Mouse (Mus musculus) heart, postnatal 14 days (tissue): ENCODE results near the gene Pde12. TPM values are rescaled to one million over a fixed set of nuclear protein-coding genes. Genes with fewer than 3 reads are reported as not detected.
"Not testable (repeated sequence)": the region's sequence is repeated elsewhere in the genome, so short reads cannot be mapped to it uniquely, and the experiment has no call there.

ENCODE experiments used
- DNase-seq, 2 experiments: peaks; one replicate each; pipeline ENCODE4 v3.0.0; 2021 to 2022
- intact Hi-C: fragments of 180-260 bp; cut with DNase I; formaldehyde crosslinking; loops from one replicate; pipeline ENCODE4 v1.15.1; 2025
- long read RNA-seq, 2 experiments: library from polyadenylated mRNA; stranded (forward); transcript quantifications; one replicate each; pipeline ENCODE4 v2.0.0; 2021
- total RNA-seq, 2 experiments: library from RNA; stranded (reverse); gene quantifications; 2 replicates each; pipeline ENCODE4 v1.2.3; 2021

Pde12 gene
- total RNA-seq: 1 to 10 TPM; 4.8 to 5.1 TPM
- long read RNA-seq, experiment 1, full-length matches to known transcripts: 22 of 23 reads
- long read RNA-seq, experiment 1, partial matches to known transcripts: 0 of 23 reads
- long read RNA-seq, experiment 1, other reads (novel, unspliced or antisense): 1 of 23 reads
- long read RNA-seq, experiment 2, full-length matches to known transcripts: 34 of 34 reads
- long read RNA-seq, experiment 2, partial matches to known transcripts: 0 of 34 reads
- long read RNA-seq, experiment 2, other reads (novel, unspliced or antisense): 0 of 34 reads

- intact Hi-C loops: loop anchor here (2.0 to 10.0 kb wide), 3 partner anchors 33 to 425 kb away; partner anchors contain the start of gene Appl1
- DNase-seq: peak; percentile 84 to 86
Observed at GRCm38 (mm10) chr14:26669292-26670073, at the start of gene Pde12. Pde12 (minus strand) TSS chr14:26669883.

- intact Hi-C loops, DNase-seq: not testable (repeated sequence)
Observed at GRCm38 (mm10) chr14:26705246-26705645, 35.6 kb upstream of the Pde12 start.

DNA sequence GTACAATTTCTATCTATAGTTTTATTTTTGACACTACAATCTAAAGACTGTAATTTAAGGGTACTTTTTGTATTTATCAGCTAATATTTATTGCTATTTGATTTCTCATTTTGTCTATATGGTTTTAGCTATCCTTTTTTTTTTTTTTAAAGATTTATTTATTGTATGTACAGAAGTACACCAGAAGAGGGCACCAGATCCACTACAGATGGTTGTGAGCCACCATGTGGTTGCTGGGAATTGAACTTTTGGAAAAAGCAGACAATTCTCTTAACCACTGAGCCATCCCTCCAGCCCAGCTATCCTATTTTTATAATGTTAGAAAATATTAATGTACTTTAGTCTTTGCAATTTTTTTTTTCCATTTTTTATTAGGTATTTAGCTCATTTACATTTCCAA lies 28.2 kb upstream of the Pde12 start:
- DNase-seq: no peak
- intact Hi-C loops: no loop called here

DNA sequence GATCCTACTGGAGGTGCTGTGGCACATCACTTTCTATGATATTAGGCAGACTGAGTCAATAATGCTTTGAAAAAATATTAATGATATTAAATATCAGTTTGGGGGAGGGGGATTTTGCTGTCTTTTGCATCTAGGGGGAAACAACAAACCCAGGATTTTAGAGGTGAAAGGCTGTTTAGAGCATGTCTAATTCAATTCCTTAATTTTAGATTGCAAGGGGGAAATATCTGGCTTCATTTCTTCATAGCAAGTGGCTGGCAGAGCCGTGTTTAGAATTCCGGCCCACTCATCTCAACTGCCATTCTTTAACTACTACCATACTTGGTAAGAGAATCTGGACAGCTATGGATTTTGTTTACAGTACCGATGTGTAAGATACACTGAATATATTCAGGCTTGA lies 23.3 kb upstream of the Pde12 start, which contains the start of gene Dnah12:
Dnah12 (plus strand) TSS at position 301 of the 400 bp plus-strand sequence.
- intact Hi-C loops: no loop called here
- DNase-seq: no peak

DNA sequence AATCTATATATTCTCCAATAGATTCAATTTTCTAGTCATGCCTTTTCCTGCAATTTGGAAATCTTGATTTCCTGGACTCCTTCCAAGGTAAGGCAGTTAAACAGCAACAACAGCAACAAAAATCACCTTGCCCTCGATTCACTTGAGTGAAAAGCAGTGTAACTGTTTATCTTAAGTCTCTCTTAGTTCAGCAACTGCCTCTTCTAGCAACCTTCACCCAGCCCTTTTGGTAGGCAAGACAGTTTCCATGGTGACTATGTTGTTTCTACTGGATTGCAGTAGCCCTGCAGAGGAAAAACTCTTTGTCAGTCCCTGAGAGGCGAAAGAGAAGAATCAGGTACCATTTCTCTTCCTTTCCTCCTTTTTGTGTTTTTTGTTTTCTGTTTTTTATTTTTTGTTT lies 21.7 kb upstream of the Pde12 start:
- DNase-seq: no peak
- intact Hi-C loops: no loop called here

- intact Hi-C loops: no loop called here
- no peak for DNase-seq
Observed at GRCm38 (mm10) chr14:26690727-26691126, 21.0 kb upstream of the Pde12 start.

GRCm38 (mm10) chr14:26675791-26676190 lies 6.1 kb upstream of the Pde12 start:
- intact Hi-C loops: loop anchor here (10.0 kb wide), 2 partner anchors 299 to 419 kb away; partner anchors contain the start of gene Appl1
- DNase-seq: no peak

- intact Hi-C loops: loop anchor here (10.0 kb wide), 2 partner anchors 299 to 419 kb away; partner anchors contain the start of gene Appl1
- peak; percentile 36 to 58 for DNase-seq
Observed at GRCm38 (mm10) chr14:26675371-26675770, 5.7 kb upstream of the Pde12 start.

DNA sequence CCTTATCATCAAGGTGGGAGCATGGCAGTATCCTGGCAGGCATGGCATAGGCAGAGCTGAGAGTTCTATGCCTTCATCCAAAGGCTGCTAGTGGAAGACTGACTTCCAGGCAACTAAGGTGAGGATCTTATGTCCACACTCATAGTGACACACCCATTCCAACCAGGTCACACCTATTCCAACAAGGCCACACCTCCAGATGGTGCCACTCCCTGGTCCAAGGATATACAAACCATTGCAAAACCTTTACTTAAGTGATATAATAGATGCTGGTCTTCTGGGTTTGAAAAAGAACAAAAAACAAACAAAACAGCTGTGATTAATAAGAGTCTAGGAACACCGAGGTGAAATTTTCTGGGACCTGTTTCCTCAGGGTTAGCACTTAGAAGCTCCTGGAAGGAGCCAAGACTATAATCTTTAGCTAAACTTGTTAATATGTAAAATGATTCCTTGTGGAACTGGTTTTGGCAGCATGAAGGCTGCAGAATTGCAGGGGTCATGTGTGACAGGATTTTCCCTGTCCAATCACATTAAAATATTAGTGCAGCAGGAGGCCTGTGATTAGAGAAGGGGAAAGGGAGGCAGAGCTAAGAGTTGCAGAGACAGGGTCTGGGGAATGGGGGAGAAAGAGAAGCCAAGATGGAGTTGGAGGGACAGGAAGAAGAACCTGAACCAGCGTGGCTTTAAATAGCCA lies 4.9 kb upstream of the Pde12 start:
- intact Hi-C loops: loop anchor here (10.0 kb wide), 2 partner anchors 300 to 420 kb away; partner anchors contain the start of gene Appl1
- not testable (repeated sequence) for DNase-seq

GRCm38 (mm10) chr14:26671870-26672615 lies 2.4 kb upstream of the Pde12 start:
- DNase-seq: not testable (repeated sequence)
- intact Hi-C loops: loop anchor here (10.0 kb wide), 2 partner anchors 303 to 423 kb away; partner anchors contain the start of gene Appl1

- intact Hi-C loops: loop anchor here (10.0 kb wide), 2 partner anchors 304 to 424 kb away; partner anchors contain the start of gene Appl1
- DNase-seq: no peak
Observed at GRCm38 (mm10) chr14:26670964-26671363, 1.3 kb upstream of the Pde12 start.

DNA sequence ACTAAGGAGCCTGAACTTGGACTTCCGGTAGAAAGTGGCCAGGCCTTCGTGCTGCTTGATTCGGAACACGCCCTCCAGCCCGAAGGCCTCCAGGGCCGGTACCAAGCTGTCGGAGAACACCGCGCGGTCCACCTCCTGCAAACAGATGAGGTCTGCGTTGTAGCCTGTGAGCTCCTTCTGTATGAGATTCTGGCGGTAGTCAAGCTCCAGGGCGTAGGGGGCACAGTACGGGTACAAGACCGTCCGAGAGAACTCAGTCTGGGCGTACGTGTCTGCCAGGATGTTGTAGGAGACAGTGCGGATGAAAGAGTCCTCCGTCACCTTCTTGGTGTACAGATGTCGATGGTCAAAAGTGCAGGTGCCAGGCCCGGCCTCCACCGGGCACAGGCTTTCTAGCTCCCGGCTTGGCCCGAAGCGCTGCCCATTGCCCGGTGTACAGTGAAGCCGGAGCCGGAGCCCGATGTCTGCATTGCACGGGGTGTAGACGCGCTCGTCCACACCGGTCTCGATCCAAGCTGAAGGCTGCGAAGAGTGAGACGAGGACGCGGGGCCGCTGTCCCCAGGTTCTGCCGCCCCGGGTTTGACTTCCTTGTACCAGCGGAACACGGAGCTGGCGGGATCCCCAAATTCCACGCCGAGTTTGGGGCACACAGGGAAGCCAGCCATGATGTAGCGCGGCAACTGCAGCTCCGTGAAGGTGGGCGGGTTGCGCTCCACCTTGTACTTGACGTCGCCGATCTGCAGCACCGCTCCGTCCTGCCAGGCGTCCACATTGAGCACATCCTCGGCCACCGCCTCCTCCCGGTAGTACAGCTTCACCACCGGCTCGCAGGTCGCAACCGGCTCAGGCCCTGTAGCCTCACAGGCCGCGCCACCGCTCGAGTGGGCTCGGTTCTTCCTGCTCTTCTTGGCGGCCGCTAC lies 1.1 kb downstream of the Pde12 start:
- intact Hi-C loops: loop anchor here (2.0 kb wide), 1 partner anchor 32 kb away; no protein-coding TSS in a partner anchor
- peak; percentile 37 to 55 for DNase-seq

DNA sequence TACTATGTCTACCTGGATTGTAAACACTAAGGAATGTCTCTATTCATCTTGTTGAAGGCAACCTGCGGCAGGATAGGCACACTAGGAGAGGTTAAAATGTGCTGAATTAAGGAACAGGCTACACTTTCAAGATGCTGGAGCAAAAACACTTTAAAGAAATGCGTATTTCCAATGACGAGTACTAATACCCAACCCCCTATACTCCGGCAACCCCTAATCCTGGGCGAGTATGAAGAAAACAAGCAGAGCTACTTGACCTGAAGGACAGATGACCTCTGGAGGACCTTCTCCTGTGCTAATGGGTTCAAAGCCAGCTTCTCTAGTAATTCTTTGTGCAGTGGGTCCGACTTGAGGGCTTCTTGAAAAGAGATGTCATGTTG lies 1.7 kb downstream of the Pde12 start:
- intact Hi-C loops: loop anchor here (2.0 kb wide), 1 partner anchor 31 kb away; no protein-coding TSS in a partner anchor
- DNase-seq: no peak

DNA sequence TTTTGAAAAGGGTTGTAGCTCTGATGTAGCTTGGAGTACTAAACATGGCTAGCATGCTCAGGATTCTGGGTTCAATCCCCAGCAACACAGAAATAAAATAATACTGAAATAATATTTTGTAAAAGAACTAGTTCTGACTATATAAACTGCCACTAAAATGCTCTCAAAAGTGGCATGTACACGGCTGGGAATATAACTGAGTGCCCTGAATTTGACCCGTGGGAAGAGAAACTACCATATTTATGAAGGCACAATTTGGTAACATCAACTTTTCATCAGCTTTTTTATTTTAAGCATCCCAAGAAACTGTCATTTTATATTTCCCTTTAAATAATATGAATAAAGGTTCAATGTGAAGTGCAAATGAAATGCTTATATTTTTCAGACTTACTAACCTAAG lies 5.8 kb downstream of the Pde12 start:
- DNase-seq: no peak
- intact Hi-C loops: no loop called here

DNA sequence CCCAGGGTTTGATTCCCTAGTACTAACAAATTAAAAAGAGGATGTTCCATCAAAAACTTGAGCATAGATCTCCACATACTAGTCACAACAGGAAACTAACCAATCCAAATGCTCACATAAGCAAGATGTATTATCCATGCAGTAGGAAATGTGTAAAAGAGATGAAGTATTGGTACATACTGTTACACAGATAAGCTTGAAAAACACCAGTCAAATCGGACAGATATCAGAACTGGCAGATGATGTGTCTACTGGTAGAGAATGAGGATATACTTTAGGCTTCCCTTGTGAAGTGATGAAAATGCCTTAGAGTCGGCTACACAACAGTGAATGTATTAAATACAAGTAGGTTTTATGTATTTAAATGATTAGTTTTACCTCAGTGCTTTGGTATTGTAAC lies 7.2 kb downstream of the Pde12 start:
- intact Hi-C loops: no loop called here
- DNase-seq: no peak

- intact Hi-C loops: no loop called here
- DNase-seq: no peak
Observed at GRCm38 (mm10) chr14:26662016-26662415, 7.7 kb downstream of the Pde12 start.

DNA sequence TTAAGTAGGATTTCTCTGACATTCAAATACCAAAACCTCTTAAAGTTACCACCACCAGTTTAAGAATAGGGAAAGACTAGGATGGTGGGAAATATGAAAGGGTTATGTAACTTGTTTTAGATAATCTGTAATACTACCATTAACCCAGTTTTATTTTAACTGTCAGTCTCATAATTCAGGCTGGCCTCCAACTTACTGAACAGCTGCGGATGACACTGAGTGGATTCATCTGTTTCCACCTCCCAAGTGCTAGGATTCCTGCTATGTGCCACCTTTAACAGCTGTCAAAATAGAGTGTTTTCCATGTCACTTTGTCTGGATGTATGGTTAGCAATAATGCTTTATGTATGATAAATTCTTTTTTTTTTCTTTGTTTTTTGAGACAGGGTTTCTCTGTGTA lies 9.4 kb downstream of the Pde12 start:
- intact Hi-C loops: no loop called here
- no peak for DNase-seq

DNA sequence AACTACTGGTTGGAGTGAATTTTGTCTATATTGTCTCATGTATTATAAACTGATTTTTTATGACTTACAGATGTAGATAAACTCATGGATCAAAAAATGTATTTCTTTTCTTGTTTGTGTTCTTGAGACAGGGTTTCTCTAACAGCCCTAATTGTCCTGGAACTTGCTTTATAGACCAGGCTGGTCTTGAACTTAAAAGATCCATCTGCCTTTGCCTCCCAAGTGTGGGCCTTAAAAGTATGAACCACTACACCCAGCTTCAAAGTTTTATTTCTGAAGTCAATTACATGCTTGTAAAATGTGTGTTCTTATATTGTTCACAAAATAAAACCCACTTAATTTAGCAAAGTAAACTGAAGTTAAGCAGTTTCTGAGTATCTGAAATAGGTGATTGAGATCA lies 11.5 kb downstream of the Pde12 start:
- intact Hi-C loops: no loop called here
- no peak for DNase-seq

DNA sequence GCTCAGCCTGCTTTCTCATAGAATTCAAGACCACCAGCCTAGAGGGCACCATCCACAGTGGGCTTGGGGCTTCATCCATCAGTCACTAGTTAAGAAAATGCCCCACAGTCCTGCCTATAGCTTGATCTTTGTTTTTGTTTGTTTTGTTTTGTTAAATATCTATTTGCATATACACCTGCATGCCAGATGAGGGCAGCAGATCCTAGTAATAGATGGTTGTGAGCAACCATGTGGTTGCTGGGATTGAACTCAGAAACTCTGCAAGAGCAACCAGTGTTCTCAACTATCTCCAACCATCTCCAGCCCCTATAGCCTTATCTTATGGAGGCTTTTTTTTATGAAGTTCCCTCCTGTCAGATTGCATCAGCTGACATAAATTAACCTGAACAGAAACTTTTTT lies 17.8 kb downstream of the Pde12 start:
- intact Hi-C loops: no loop called here
- no peak for DNase-seq
